Mouse (Mus musculus): ENCODE results near the gene Crlf1. TPM values are rescaled to one million over a fixed set of nuclear protein-coding genes. Genes with fewer than 3 reads are reported as not detected.

The Crlf1 gene
- polyA plus RNA-seq, 1 experiment from 2014 or later, result 3.8 TPM

DNA sequence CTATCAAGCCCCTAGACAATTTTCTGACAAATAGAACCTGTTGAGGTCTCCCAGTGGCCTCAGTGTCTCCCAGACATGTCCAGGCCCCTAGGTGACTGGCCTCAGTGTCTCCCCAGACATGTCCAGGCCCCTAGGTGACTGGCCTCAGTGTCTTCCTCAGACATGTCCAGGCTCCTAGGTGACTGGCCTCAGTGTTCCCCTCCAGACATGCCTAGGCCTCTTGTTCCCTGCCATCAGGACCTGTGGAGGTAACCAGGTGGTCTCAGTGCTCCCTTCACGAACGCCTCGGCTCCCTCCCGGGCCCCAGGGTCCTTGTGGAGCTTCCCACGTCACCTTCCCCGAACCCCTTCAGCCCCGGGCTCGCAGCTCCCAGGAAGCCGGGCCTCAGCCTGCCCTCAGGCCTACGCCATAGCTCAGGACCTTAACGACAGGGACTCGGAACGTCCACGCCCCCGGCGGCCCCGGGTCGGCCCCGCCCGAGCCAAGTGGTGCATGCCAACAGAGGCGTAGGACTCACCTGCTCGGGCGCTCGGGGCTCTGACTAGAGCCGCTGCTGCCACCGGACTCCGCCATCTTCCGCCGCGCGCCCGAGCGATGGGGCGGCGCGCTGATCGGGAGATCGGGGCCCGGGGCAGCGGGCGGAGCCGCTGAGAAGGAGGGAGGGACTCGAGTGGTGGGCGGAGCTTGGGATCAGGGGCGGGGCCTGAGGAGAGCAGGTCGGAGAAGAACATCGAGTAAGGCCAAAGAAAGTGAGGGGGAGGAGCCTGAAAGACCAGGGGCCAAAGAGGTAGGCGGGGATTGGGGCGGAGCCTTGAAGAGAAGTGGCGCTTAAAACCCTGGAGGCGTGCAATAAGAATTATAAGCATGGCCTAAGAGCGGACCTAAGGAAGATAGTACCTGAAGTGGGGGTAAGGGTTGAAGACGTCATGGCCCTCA is 16.4 kb upstream of the Crlf1 start, which contains the start of gene Klhl26:
Klhl26 (minus strand) TSS at position 636 of the 936 bp plus-strand sequence.
- Histone ChIP-seq H3K36me3 (ENCODE audit: control insufficient read depth, insufficient read depth, low read length) (peaks cover 5% of the 10 kb centered on the region), H3K4me3 (ENCODE audit: low read depth, low read length) (peak within 1 kb of the TSS; percentile 75), H3K4me2 (peak within 1 kb of the TSS; percentile 95), H3K27me3 (replicated peaks; ENCODE audit: control insufficient read depth, insufficient read depth, low read length) (peaks cover 12% of the 10 kb centered on the region; the same call in 1 of the 2 replicates), H3K9ac (ENCODE audit: low read depth, low read length) (peak within 1 kb of the TSS; percentile 91), H3K27ac (ENCODE audit: low read depth, low read length) (peak within 1 kb of the TSS; percentile 70), H3K4me1 (replicated peaks; ENCODE audit: control insufficient read depth, insufficient read depth, low read length) (peaks cover 20% of the 10 kb centered on the region), H3K9me3 (ENCODE audit: control insufficient read depth, low read length) (no peaks in the 10 kb centered on the region)
- ATAC-seq (replicated peaks; ENCODE audit: low FRiP score) (peak; percentile 92), DNase-seq (ENCODE audit: low spot score) (peak; percentile 98)
- WGBS, result under 1% methylated on average over 53 of the region's 53 CpGs

- Histone ChIP-seq H3K27ac (ENCODE audit: low read depth, low read length) (peak overlapping the region; percentile 70), H3K4me2 (peak overlapping the region; percentile 95), H3K9me3 (ENCODE audit: control insufficient read depth, low read length) (no peaks in the 10 kb centered on the region), H3K36me3 (ENCODE audit: control insufficient read depth, insufficient read depth, low read length) (peaks cover 5% of the 10 kb centered on the region), H3K27me3 (replicated peaks; ENCODE audit: control insufficient read depth, insufficient read depth, low read length) (peaks cover 20% of the 10 kb centered on the region), H3K9ac (ENCODE audit: low read depth, low read length) (peak overlapping the region; percentile 35; the same call in 1 of the 2 replicates), H3K4me1 (replicated peaks; ENCODE audit: control insufficient read depth, insufficient read depth, low read length) (peaks cover 20% of the 10 kb centered on the region), H3K4me3 (ENCODE audit: low read depth, low read length) (peak overlapping the region; percentile 75)
- WGBS, result 2% methylated on average over 21 of the region's 21 CpGs
- ATAC-seq (replicated peaks; ENCODE audit: low FRiP score), result peak; percentile 63
- DNase-seq (ENCODE audit: low spot score), result peak; percentile 61
These were observed 15.5 kb upstream of the Crlf1 start for GRCm38 (mm10) chr8:70477269-70477982.

GRCm38 (mm10) chr8:70481908-70482307 is 11.1 kb upstream of the Crlf1 start:
- ATAC-seq (replicated peaks; ENCODE audit: low FRiP score) (no peak), DNase-seq (ENCODE audit: low spot score) (no peak)
- Histone ChIP-seq H3K9ac (ENCODE audit: low read depth, low read length) (no peak overlapping the region), H3K4me1 (replicated peaks; ENCODE audit: control insufficient read depth, insufficient read depth, low read length) (peaks cover 10% of the 10 kb centered on the region), H3K9me3 (ENCODE audit: control insufficient read depth, low read length) (no peaks in the 10 kb centered on the region), H3K36me3 (ENCODE audit: control insufficient read depth, insufficient read depth, low read length) (no peaks in the 10 kb centered on the region), H3K4me3 (ENCODE audit: low read depth, low read length) (no peak overlapping the region), H3K27me3 (replicated peaks; ENCODE audit: control insufficient read depth, insufficient read depth, low read length) (peaks cover 65% of the 10 kb centered on the region), H3K4me2 (no peak overlapping the region), H3K27ac (ENCODE audit: low read depth, low read length) (no peak overlapping the region)
- WGBS, result 61% methylated on average over 3 of the region's 3 CpGs

- ATAC-seq (replicated peaks; ENCODE audit: low FRiP score), result no peak
- H3K4me2 ChIP-seq, result no peak overlapping the region
These were observed 10.0 kb upstream of the Crlf1 start for GRCm38 (mm10) chr8:70482943-70483342.

DNA sequence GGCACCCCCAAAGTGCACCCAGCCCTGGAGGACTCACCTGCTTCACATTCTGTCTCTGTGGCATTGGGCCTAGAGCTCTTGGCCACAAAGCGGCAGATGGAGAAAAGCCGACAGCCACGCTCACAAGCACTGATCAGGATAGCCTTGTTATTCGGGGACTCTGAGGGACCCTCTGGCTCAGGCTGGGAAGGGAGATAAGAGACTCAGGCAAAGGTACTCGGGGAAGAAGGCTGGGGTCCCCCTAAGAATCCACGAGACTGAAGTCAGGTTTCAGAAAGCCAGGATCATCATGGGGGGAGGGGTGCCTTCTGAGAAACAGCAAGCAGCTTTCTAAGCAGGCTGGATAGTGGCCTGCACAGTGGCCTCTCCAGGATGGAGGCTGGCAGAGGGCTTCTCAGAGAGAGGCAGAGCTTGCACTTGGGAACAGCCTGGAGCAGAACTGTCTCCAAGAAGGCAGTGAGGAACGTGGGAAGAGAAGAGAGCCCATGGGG is 6.7 kb upstream of the Crlf1 start:
- Histone ChIP-seq H3K27me3 (replicated peaks; ENCODE audit: control insufficient read depth, insufficient read depth, low read length) (peaks cover 100% of the 10 kb centered on the region), H3K9ac (ENCODE audit: low read depth, low read length) (no peak overlapping the region), H3K9me3 (ENCODE audit: control insufficient read depth, low read length) (no peaks in the 10 kb centered on the region), H3K4me3 (ENCODE audit: low read depth, low read length) (no peak overlapping the region), H3K36me3 (ENCODE audit: control insufficient read depth, insufficient read depth, low read length) (no peaks in the 10 kb centered on the region), H3K27ac (ENCODE audit: low read depth, low read length) (no peak overlapping the region), H3K4me2 (no peak overlapping the region), H3K4me1 (replicated peaks; ENCODE audit: control insufficient read depth, insufficient read depth, low read length) (peaks cover 23% of the 10 kb centered on the region)
- DNase-seq (ENCODE audit: low spot score) (no peak), ATAC-seq (replicated peaks; ENCODE audit: low FRiP score) (no peak)
- WGBS, result 39% methylated on average over 7 of the region's 7 CpGs

More at GRCm38 (mm10) chr8:70482943-70483342, 10.0 kb upstream of the Crlf1 start:
- no peaks in the 10 kb centered on the region for H3K9me3 ChIP-seq (ENCODE audit: control insufficient read depth, low read length)
- no peak overlapping the region for H3K27ac ChIP-seq (ENCODE audit: low read depth, low read length)
- H3K4me1 ChIP-seq (replicated peaks; ENCODE audit: control insufficient read depth, insufficient read depth, low read length), result peaks cover 3% of the 10 kb centered on the region
- WGBS, result 52% methylated on average over 2 of the region's 2 CpGs
- H3K4me3 ChIP-seq (ENCODE audit: low read depth, low read length), result no peak overlapping the region
- peaks cover 76% of the 10 kb centered on the region for H3K27me3 ChIP-seq (replicated peaks; ENCODE audit: control insufficient read depth, insufficient read depth, low read length)
- H3K9ac ChIP-seq (ENCODE audit: low read depth, low read length), result no peak overlapping the region
- no peaks in the 10 kb centered on the region for H3K36me3 ChIP-seq (ENCODE audit: control insufficient read depth, insufficient read depth, low read length)
- DNase-seq (ENCODE audit: low spot score), result no peak

DNA sequence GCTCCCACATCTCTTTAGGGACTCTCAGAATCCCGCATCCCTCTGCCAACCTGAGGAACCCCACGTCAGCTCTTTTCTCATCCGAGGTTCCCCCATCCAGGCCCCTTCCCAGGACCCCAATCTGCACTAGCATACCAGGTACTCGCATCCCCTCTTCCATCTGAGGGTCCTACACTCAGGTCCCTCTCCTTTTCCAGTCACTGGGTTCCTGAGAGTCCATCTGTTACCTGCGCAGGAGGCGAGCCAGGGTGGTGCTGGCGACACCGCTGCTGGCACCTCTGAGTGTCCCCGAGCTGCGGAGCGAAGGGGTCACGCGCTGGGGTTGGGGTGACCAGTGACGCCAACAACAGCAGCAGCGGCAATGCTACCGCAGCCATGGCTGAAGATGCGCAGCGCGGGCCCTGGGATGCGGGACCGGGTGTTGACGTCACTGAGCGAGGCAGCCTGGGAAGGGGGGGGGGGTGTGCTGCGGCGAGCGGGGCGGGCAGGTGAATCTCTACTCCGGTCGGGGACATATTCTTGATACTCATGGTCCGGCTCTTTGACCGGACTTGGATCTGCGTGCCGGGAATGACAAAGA is 5.9 kb upstream of the Crlf1 start, which contains the start of gene Tmem59l:
Tmem59l (minus strand) TSS at position 418 of the 580 bp plus-strand sequence.
- WGBS, result 13% methylated on average over 33 of the region's 33 CpGs
- H3K9ac ChIP-seq (ENCODE audit: low read depth, low read length), result 0 out of 2 replicates have a peak within 1 kb of the TSS, but pooled peaks have one; percentile 8
- no peak for DNase-seq (ENCODE audit: low spot score)

DNA sequence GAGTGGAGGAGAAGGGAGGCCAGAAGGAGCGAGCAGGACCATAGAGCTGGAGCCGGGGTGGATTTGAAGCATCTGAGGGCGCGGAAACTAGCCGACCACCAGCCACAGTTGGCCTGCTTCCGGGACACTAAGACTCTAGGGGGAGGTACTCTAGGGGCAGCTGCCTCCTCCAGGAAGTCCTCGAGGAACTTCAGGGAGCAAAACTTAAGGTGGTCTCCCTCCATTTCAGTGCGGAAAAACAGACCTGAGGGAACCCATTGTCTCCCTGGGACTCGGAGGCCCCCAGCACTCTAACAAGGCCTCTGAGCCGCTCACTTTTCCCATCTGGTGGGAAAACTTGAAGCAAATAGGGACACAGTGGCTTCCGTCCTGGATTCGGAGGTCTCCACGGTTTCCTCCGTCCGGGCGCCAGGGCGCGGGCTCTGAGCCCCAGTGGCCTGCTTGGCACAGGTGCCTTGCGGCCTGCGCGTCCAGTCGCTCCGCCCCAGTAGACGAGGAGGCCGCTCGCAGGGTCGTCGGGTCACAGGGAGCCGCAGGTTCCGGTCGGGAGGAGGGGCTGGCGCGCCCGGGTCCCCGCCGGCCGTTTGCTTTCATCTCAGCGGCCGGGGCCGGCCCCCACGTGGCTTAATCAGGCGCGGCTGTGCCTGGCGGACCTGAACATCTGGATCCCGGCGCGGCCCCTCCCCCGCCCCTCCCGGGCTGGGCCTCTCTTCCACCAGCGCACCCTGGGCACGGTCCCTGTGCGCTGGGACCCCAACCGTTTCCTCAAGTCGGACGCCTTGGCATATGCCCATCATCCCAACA is 4.8 kb upstream of the Crlf1 start:
- DNase-seq (ENCODE audit: low spot score), result peak; percentile 71

More for the DNA sequence above, 5.9 kb upstream of the Crlf1 start, which contains the start of gene Tmem59l:
- no peaks in the 10 kb centered on the region for H3K9me3 ChIP-seq (ENCODE audit: control insufficient read depth, low read length)
- H3K36me3 ChIP-seq (ENCODE audit: control insufficient read depth, insufficient read depth, low read length), result no peaks in the 10 kb centered on the region
- H3K4me1 ChIP-seq (replicated peaks; ENCODE audit: control insufficient read depth, insufficient read depth, low read length), result peaks cover 23% of the 10 kb centered on the region
- H3K27me3 ChIP-seq (replicated peaks; ENCODE audit: control insufficient read depth, insufficient read depth, low read length), result peaks cover 100% of the 10 kb centered on the region
- H3K4me3 ChIP-seq (ENCODE audit: low read depth, low read length), result peak within 1 kb of the TSS; percentile 44
- ATAC-seq (replicated peaks; ENCODE audit: low FRiP score), result no peak
- peak within 1 kb of the TSS; percentile 62 for H3K4me2 ChIP-seq
- H3K27ac ChIP-seq (ENCODE audit: low read depth, low read length), result no peak within 1 kb of the TSS

More for the DNA sequence above, 4.8 kb upstream of the Crlf1 start:
- Histone ChIP-seq H3K36me3 (ENCODE audit: control insufficient read depth, insufficient read depth, low read length) (no peaks in the 10 kb centered on the region), H3K27ac (ENCODE audit: low read depth, low read length) (no peak overlapping the region), H3K4me1 (replicated peaks; ENCODE audit: control insufficient read depth, insufficient read depth, low read length) (peaks cover 32% of the 10 kb centered on the region), H3K9me3 (ENCODE audit: control insufficient read depth, low read length) (no peaks in the 10 kb centered on the region), H3K4me3 (ENCODE audit: low read depth, low read length) (peak overlapping the region; percentile 44), H3K9ac (ENCODE audit: low read depth, low read length) (0 out of 2 replicates have a peak overlapping the region, but pooled peaks have one; percentile 8), H3K27me3 (replicated peaks; ENCODE audit: control insufficient read depth, insufficient read depth, low read length) (peaks cover 100% of the 10 kb centered on the region), H3K4me2 (peak overlapping the region; percentile 62)
- WGBS, result 2% methylated on average over 55 of the region's 55 CpGs
- ATAC-seq (replicated peaks; ENCODE audit: low FRiP score), result peak; percentile 52
